Mouse (Mus musculus): ENCODE measurements at regions not wholly inside any gene's neighbourhood (a gene's known extent, or its start where the extent isn't known, plus 50 kb on each side); places are given as distances from the start of the nearest gene placed in this dataset.
A peak's percentile ranks its signal among the peaks of the same experiment; 100 is the strongest.

DNA sequence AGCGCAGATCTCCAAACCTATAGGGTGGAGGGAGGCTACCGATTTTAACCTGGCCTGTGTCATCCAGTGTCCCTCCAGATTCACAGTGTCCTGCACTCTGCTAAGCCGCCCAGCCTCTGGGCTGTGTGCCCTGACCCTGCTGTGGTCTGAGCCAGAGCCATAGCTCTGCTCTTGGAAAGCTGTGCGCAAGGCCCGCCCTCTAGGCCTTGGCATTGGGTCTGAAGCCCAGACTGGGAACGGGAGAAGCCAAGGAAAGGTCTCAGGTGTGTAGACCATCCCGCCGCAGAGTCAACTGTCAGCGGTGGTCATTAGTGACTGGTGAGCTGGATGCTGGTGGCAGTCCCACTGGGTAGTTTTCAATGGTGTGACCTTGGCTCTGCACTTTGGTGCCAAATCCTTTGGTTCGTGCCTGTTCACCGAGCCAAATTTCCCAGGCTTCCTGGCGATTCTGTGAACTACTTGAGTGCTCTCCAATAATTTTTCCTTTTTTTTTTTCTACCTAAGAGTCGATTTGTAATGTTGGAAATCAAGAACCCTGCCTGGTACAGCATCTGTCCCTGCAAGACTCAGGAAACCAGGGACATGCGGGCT is 52.0 kb upstream of the Ptgfrn start:
- DNase-seq, result peak; percentile 56

DNA sequence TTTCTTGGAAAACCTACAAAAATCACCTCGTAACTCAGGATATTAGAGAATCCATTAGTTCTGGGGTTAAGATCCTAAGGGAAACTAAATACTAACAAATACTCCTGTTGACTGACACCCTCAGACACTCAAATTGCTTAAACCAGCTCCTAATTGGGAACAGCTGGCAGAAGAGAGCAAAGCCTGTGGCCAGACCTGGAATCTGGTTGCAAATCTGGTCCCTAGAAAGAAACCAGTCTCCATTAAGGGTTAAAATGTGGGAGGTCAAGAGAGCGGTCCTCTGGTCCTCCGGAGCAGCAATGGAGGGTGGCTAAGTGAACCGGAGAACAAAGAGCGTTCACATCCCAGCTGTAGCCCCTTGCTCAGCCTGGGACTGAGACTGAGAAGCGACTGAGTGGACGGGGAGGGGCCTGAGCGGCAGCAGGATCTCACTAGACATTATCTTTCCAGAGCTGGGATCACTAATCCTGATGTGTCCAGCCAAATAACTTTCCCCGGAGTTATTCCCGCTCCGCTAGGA is 51.4 kb upstream of the Ptgfrn start:
- no peak for DNase-seq

Measured in cerebellum, adult 11 months (tissue).